Mouse (Mus musculus) gastrocnemius, postnatal 10 days (tissue): ENCODE measurements around the gene Letm1. TPM values are rescaled to one million over a fixed set of nuclear protein-coding genes. Genes with fewer than 3 reads are reported as not detected.
A peak's percentile ranks its signal among the peaks of the same experiment; 100 is the strongest.

ENCODE experiments used
- DNase-seq: peaks from one replicate; pipeline ENCODE4 v3.0.0; 2021; ENCODE audit warnings: mixed read lengths
- total RNA-seq, 2 experiments: library from RNA; stranded (reverse); gene quantifications; 2 replicates each; pipeline ENCODE4 v1.2.3; 2021

The Letm1 gene
- total RNA-seq, 2 experiments from 2014 or later: 58.5 to 69.5 TPM

GRCm38 (mm10) chr5:33738341-33738740 lies 44.3 kb downstream of the Letm1 start:
- no peak for DNase-seq

GRCm38 (mm10) chr5:33737903-33738321 lies 44.7 kb downstream of the Letm1 start:
- DNase-seq: peak; percentile 79

GRCm38 (mm10) chr5:33736230-33736629 lies 46.4 kb downstream of the Letm1 start:
- DNase-seq: no peak

GRCm38 (mm10) chr5:33735412-33736092 lies 47.1 kb downstream of the Letm1 start:
- no peak for DNase-seq

DNA sequence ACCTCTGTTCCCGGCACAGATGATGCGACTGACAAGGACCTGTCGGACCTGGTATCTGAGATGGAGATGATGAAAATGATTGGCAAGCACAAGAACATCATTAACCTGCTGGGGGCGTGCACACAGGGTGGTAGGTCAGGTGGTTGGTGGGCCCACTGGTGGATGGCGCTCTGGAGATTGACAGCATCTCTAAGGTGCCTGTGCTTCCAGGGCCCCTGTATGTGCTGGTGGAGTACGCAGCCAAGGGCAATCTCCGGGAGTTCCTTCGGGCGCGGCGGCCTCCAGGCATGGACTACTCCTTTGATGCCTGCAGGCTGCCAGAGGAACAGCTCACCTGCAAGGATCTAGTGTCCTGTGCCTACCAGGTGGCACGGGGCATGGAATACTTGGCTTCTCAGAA lies 48.8 kb downstream of the Letm1 start:
- DNase-seq: no peak

DNA sequence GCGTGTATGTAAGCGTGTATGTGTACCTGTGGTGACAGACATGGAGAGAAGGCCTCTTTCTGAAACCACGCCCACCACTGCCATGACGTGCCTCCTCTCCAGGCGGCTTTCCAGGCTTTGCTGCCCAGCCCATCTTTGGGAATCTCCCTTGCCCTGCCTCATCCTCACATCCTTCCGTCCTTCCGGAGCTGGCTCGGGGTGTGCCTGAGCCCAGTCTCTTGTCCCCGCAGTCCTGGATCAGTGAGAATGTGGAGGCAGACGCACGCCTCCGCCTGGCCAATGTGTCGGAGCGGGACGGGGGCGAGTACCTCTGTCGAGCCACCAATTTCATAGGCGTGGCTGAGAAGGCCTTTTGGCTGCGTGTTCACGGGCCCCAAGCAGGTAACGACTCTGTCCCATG lies 51.6 kb downstream of the Letm1 start:
- no peak for DNase-seq

DNA sequence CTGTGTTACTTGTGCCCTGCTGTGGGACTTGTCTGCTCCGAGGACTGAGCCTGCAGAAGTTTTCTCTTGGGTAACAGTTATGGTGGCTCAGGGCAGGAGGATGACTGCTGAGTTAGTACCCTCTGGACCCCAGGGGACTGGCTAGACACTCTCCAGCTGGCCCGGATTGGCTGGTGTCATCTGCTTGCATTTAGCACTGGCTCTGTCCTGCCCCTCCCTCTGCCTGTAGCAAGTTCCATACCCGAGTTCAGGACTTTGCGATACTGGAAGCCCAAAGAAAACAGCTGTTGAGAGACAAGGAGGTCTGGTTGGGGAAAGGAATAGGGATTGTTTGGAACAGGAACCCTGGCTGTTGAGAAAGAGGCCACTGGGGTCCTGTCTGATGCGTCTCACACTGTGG lies 52.1 kb downstream of the Letm1 start:
- DNase-seq: no peak

- no peak for DNase-seq
These were observed 53.8 kb downstream of the Letm1 start for GRCm38 (mm10) chr5:33728841-33729240.

DNA sequence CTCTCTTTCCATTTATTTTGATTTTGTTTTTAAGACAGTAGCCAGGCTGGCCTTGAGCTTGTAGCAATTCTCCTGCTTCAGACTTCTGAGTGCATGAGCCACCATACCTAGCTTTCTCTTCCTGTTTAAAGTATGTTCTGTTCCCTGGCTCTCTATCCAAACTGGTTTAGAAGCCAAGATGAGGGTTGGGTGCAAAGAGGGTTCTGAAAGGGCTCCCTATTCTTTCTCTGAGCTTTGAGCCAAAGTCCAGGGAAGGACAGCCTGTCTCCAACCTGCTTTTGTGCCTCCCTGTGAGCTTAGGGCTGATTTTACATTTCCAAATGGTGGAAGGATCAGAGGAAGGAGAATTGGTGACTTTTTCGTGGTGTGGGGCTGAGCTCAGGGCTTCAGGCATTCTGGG lies 55.7 kb downstream of the Letm1 start:
- DNase-seq: no peak

- DNase-seq: no peak
These were observed 56.5 kb downstream of the Letm1 start for GRCm38 (mm10) chr5:33726081-33726647.

DNA sequence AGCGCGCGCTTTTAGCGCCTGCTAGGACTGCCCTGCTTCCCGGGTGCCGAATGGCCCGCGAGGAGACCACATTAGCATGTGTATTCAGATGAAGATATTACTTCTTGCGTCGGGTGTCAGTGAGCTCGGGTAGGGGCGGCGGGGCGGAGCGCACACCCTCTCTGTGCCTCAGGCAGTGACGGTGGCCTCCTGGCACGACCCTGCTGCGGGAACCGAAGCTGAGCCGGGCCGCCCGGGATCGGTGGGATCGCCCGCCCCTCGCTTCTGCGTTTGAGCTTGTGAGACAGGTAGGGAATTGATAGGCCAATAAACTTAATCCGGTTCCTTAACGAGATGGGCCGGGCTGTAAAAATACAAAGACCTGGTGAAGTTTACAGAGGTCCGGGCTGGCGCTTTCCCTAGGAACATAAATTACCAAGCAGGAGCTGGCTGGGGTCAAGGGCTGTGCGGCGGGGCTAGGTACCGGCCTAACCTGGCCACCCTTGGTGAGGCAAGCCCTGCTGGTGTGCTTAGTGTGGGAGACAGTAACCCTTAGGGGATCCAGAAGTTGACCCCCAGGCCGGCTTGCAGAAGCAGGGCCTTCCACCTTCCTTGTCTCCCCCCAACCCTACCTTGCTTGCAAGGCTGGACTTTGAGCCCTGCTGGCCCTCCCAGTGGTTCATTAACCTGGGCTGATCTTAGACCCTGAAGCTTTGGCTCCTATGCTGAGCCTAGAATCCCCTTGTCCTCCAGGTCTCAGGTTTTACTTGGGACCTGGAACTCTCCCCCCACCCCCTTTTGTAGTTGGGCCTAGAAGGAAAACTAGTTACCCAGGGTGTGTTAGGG lies 58.8 kb downstream of the Letm1 start:
- DNase-seq: no peak

- no peak for DNase-seq
These were observed 59.5 kb downstream of the Letm1 start for GRCm38 (mm10) chr5:33723019-33723640.

GRCm38 (mm10) chr5:33722266-33723018 lies 60.2 kb downstream of the Letm1 start:
- no peak for DNase-seq

GRCm38 (mm10) chr5:33721541-33722265 lies 60.9 kb downstream of the Letm1 start, which contains the start of gene Fgfr3:
Fgfr3 (plus strand) TSS chr5:33721674.
- peak; percentile 65 for DNase-seq

- no peak for DNase-seq
These were observed 61.6 kb downstream of the Letm1 start for GRCm38 (mm10) chr5:33720852-33721490.

DNA sequence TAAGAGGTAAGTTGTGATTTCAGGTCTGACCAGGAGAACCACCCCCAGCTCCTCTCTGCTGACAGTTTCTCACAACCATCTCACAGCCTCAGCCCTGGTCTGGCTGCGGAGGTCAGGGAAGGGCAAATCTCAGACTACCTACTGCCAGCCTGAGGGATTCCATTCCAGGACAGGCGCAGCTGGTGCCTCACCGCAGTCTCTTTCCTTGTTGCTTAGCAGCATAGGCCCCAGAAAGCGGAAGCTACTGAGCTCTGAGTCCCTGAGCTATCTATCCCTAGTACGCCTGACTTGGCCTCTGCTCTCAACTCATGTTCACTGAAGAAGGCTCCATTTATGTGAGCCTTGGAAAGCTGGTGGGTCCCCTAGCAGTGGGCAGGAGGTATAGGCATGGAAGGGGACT lies 64.2 kb downstream of the Letm1 start:
- no peak for DNase-seq

DNA sequence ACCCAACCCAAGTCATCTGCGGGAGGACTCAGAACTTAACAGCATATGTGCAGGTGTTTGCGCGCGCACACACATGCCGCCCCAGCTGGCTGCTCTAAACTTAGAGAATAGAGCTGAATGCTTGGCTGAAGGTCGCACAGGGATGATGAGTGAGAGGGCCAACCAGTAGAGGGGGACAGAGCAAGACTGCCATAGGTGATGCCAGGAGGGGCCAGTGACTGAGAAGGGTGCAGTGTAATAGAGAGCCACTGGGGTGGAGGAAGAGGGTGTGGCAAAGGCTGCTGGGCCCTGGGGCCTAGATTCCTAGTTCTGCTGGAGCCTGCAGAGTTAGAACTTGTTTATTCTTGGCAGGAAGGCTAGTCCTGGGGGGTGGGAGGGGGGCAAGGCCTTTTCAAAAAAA lies 66.2 kb downstream of the Letm1 start:
- no peak for DNase-seq

GRCm38 (mm10) chr5:33715182-33715581 lies 67.4 kb downstream of the Letm1 start:
- DNase-seq: no peak

DNA sequence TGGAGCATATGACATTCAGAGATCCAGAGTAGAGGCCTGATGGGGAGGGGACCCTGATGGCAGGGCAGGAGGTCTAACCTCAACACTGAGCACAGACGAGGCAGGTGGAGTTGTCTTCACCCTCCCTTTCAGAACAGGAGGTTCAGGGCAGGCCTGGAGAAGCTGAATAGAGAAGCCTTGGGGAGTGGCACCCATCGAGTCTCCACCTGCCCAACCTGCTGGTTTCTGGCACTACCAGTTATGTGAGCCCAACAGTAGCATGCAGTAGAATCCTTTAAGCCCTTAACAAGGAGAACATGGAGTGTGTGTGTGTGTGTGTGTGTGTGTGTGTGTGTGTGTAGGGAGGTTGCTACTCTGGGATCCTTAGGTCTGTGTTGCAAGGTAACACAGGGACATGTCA lies 70.1 kb downstream of the Letm1 start:
- DNase-seq: no peak

GRCm38 (mm10) chr5:33709037-33709436 lies 73.6 kb downstream of the Letm1 start:
- no peak for DNase-seq

DNA sequence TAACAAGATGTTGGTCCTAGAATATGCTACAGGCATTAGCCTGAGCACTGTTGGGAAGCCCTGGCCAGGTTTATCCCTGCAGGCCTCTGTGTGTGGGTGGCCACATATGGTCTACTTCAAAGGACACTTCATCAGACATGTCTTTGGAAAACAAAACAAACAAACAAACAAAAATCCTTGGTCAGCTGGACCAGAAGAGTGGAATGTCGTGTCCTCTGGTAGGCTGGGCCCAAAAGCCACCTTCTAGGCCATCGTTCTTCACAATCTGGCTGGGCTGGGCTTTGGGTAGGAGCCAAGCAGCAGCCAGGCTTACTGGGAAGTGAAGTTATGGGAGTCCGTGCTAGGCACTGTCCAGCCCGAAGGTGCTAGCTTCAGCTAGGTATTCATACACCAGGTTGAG lies 75.5 kb downstream of the Letm1 start:
- no peak for DNase-seq
